Mouse (Mus musculus) spleen, postnatal 4 days (tissue): ENCODE results near the gene Plcb3.

ENCODE experiments used
- DNase-seq, 2 experiments: peaks; one replicate each; pipeline ENCODE4 v3.0.0; 2022; ENCODE audit warnings: low spot score in 2 of 2

Gene Plcb3

GRCm38 (mm10) chr19:6975537-6976521 lies at the start of gene Plcb3:
Plcb3 (minus strand) TSS chr19:6976470.
- DNase-seq, result peak; percentile 62 to 81

DNA sequence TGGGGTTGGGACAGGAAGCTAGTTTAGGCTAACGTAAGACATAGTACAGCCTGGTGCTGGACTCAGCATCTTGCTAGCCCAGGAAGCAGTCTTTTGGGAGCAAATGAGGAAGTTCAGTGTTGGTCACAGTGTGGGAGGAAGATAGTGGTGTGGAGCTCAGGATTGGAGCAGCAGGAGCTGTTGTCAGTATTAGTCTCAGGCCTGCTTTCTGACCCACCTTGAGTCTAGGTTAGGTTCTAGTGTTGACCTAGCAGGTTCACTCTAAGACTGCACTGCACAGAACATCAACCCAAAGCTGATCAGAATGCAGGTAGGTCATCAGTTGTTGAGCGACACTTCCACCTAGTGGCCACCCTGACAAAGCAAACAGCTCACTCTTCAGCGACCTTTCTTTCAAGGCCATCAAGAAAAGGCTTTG lies 44.0 kb upstream of the Plcb3 start:
- peak; percentile 63 to 80 for DNase-seq

DNA sequence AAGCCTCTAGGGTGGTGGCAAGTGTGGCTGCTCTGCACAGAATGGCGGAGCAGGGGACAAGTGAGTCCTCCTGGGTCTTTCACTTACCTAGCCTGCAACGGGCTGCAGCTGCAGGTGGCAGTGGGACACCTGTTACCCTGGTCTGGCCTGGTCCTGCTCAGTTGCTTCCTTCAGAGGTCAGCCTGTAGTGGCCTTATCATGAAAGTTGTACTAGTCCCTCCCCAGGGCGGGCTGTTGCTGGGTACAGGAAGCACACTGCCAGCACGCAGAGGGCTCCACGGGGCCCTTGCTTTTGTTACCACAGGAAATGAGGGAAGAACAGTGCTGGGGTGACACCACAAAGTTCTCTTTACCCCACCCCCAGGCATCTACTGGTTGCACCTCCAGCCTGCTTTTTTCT lies 42.9 kb upstream of the Plcb3 start, which contains the start of gene Fermt3:
Gene Fermt3 (minus strand): TSS at position 279 of the 400 bp plus-strand sequence.
- DNase-seq, result peak; percentile 80 to 87

DNA sequence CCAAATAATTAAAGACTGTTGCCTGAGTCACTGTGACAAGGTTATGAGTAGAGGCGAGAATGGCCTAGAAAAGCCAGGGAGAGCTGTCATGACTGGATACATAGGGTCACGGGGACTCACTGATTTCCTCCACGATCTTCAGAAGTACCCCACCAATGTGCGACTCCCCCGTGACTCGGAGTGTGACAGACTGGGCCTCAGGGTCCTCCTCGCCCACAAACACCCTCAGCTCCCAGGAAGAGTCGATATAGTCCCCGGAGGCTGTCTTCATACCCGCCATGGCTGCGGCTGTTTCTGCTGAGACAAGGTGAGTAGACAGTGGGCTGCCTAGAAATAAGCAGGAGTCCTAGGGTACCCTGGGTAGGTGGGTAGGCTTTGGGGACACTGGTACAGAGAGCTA lies 42.3 kb upstream of the Plcb3 start:
- DNase-seq, result peak in 1 of 2 experiments; percentile 76

- peak; percentile 67 to 79 for DNase-seq
These were observed 41.5 kb upstream of the Plcb3 start for GRCm38 (mm10) chr19:7017541-7018457.

- DNase-seq, result no peak
These were observed 38.3 kb upstream of the Plcb3 start for GRCm38 (mm10) chr19:7014481-7015135.

GRCm38 (mm10) chr19:7013984-7014383 lies 37.7 kb upstream of the Plcb3 start:
- no peak for DNase-seq

DNA sequence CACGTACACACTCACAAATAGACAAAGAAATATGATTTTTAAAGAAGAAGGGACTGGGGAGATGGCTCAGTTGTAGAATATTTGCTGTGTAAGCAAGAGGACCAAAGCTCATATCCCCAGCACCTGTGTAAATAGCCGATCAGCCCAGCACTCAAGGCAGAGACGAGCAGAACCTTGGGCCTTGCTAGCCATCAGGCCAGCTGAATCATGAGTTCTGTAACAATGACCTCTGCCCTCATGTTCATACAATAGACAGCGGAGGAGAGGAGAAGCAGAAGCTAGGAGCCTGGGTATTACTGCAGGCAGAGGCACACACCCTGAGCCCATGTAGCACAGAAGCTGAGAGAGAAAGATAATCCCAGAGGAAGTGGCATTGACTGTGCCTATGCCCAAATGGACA lies 36.2 kb upstream of the Plcb3 start:
- no peak for DNase-seq

GRCm38 (mm10) chr19:7006892-7007593 lies 30.8 kb upstream of the Plcb3 start:
- no peak for DNase-seq

DNA sequence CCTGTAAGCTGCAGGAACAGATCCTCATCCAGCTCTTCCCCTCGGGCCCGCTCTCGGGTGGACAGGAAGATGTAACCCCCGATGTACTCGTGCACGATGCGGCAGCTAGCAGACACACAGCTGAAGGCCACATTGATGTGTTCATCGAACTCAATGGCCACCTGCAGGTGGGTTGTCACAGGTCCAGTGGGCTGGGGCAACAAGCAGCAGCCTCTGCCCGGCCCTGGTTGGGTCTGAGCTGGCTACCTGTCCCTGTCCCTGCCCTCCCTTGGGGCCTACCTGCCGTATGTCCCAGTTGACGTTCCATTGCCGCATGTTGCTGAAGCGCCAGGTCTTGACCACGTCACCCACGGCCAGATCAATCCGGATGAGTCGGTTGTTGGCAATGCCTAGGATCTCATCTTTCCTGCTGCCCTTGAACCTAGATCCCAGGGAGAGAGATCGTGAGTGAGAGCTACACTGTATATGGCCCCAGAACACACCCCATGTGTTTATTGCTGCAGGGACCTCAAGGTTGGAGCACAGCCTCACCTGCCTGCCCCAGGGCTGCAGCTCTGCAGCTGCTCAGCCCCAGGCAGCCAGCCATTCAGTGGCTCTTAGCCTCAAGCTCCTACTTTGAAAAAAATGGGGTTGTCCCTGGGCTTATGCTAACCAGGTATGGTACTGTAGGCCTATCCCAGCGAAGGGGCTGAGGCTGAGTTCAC lies 23.2 kb upstream of the Plcb3 start:
- no peak for DNase-seq

DNA sequence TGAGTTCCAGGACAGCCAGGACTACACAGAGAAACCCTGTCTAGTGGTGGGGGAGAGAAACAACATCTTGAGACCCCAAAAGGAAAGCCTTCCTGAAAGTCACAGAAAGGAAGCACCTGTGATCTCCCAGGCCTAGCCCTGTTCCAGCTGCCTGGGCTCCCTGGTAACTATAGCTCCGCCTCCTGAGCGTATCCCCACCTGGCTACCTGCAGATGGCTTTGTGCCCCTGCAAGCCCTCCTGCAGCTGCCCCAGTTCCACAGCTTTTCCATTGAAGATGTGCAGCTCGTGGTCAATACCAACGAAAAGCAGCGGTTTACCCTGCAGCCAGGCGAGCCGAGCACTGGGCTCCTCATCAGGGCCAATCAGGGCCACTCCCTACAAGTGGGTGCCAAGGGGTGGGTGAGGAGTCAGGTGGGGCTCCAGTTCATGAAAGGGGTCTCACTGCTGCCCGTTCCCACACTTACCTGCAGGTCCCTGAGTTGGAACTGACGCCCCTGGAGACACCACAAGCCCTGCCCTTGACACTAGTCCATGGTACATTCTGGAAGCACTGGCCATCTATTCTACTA lies 21.5 kb upstream of the Plcb3 start:
- peak in 1 of 2 experiments; percentile 63 for DNase-seq

- DNase-seq, result peak; percentile 80 to 89
These were observed 19.7 kb upstream of the Plcb3 start, which contains the start of the genes Nudt22 and Trpt1 for GRCm38 (mm10) chr19:6996006-6996405. Nudt22 (minus strand) TSS chr19:6996117. Trpt1 (plus strand) TSS chr19:6996131.

GRCm38 (mm10) chr19:6995255-6995991 lies 19.2 kb upstream of the Plcb3 start:
- peak in 1 of 2 experiments; percentile 68 for DNase-seq

DNA sequence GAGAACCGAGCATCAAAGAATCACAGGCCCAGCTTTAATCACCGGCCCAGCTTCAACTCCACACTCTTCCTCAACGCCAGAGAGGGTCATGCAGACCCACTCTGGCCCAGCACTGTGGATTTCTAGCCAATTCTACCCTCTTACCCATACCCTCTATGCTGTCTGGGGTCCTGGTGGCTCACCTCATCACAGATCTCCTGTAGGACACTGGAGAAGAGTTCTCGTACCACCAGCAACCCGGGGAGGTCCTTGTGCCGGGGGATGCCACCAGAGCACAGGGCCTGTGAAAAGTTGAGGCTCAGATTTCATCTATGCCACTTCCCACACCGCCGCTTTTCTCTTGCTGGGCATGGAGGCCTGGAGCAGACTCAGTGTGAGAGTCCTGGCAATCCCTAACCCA lies 18.2 kb upstream of the Plcb3 start:
- no peak for DNase-seq

- no peak for DNase-seq
These were observed 17.7 kb upstream of the Plcb3 start for GRCm38 (mm10) chr19:6994002-6994401.

DNA sequence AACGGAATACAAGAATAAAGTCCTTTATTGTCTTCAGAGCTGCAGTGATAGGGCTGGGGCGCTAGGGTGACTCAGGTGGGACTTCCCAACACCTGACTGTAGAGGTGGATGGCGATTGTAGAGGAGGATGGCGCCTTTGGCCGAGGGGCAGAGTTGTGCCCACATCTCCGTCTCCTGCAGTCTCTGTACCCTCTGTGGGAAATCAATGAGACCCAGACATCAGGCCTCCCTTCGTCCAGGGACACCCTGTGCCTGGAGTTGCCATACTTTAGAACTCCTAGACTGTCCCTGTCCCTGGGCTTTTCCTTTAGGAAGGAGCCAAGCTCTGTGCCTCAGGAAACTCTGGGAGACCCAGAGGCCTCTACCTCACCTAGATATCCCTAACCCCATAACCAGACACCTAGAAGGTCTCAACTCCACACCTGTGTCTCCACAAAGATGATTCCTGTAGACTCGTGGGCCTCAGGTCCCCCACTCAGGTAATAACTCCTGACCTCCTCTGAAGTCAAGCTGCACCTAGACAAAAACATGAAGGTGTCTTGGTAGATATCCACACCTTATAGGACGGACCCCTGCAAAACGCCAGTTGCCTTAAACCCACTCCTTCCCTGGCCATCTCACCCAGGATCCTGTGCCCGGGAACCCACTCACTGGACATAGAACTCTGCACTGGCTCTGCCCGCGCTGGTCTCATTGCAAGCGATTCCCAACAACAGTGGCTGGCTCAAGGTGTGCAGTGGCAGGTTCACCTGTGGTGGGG lies 16.9 kb upstream of the Plcb3 start:
- no peak for DNase-seq

DNA sequence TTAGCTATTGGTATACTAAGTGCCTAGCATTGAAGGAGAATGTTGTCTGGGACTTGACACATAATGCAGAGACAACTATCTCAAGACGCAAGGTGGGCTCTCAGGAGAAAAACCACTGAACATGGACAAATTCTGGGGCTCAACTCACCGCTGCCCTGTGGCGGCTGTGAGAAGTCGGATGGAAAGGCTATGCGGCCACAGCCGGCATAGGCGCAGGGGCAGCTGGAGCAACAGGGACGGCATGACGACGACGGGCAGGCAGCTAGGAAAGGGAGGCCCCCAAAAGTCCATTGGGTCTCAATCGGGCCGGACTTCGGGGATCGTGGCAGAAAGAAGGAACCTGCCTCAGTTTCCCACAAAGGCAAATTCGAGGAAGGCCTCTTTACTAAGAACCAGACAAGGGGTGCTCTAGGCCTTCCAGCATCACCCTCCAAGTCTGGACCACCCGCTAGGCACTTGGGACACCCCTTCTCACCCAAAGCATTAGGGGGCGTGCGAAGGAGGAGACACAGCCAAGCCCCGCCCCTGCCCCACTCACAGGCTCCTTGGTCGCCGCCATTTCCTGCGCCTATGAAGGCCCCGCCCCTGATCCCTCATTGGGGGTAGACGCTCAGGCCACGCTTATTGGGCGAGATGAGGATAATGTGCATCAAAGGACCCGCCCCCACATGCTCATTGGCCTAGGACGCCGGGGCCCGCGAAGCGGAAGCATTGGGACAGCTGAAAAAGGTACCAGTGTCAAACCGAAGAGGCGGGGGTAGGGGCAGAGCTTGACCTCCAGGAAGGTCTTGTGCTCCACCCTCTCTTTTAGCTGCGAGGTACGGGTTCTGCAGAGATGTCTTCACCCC lies 16.0 kb upstream of the Plcb3 start, which contains the start of gene Dnajc4:
Gene Dnajc4 (minus strand): TSS at position 562 of the 848 bp plus-strand sequence.
- peak; percentile 96 to 97 for DNase-seq
